Mouse (Mus musculus) forebrain, embryonic 15.5 days (tissue): Measurements from ENCODE around the gene Cdk5r1. TPM values are rescaled to one million over a fixed set of nuclear protein-coding genes. Genes with fewer than 3 reads are reported as not detected.
"Not testable (repeated sequence)": the region's sequence is repeated elsewhere in the genome, so short reads cannot be mapped to it uniquely, and the experiment has no call there.

Source experiments
- ATAC-seq: fragments of 200-750 bp; cut with Nextera tagmentation; replicated peaks from 2 replicates; pipeline ENCODE4 v1.8.0; 2017; ENCODE audit warnings: mild to moderate bottlenecking, moderate TSS enrichment, moderate library complexity
- H3K27ac ChIP-seq: fragments of 300-500 bp; sonication (generic); replicated peaks from 2 replicates; pipeline ENCODE4 v1.5.1; 2015; ENCODE audit warnings: mild to moderate bottlenecking, inconsistent platforms
- H3K27me3 ChIP-seq: fragments of 300-500 bp; sonication (generic); 2 replicates; pipeline ENCODE4 v1.6.1; 2015; ENCODE audit warnings: inconsistent platforms
- H3K36me3 ChIP-seq: fragments of 300-500 bp; sonication (generic); 2 replicates; pipeline ENCODE4 v1.6.1; 2015; ENCODE audit warnings: mild to moderate bottlenecking, inconsistent platforms
- H3K4me1 ChIP-seq: fragments of 300-500 bp; sonication (generic); 2 replicates; pipeline ENCODE4 v1.6.1; 2015; ENCODE audit warnings: inconsistent platforms
- H3K4me2 ChIP-seq: fragments of 300-500 bp; sonication (generic); replicated peaks from 2 replicates; pipeline ENCODE4 v1.6.1; 2015; ENCODE audit warnings: mild to moderate bottlenecking, inconsistent platforms
- H3K4me3 ChIP-seq: fragments of 300-500 bp; sonication (generic); 2 replicates; pipeline ENCODE4 v1.5.1; 2015; ENCODE audit warnings: mild to moderate bottlenecking, inconsistent platforms
- H3K9ac ChIP-seq: fragments of 300-500 bp; sonication (generic); replicated peaks from 2 replicates; pipeline ENCODE4 v1.6.1; 2015; ENCODE audit warnings: mild to moderate bottlenecking, inconsistent platforms
- H3K9me3 ChIP-seq: fragments of 300-500 bp; sonication (generic); 2 replicates; pipeline ENCODE4 v1.6.1; 2016; ENCODE audit warnings: inconsistent platforms
- WGBS: fragments of 180-500 bp; shearing (Covaris S2); methylation state at CpG from one replicate; pipeline ENCODE4 v1.1.7; 2015; ENCODE audit warnings: mixed read lengths; 5-methylcytosine and 5-hydroxymethylcytosine counted together
- polyA plus RNA-seq: library from polyadenylated mRNA; unstranded; fragments of >200 nt; fragmentation: Nextera tagmentation; extraction: Ambion mirVana; gene quantifications from 2 replicates; pipeline ENCODE4 v1.2.1, GENCODE M21; 2015

Cdk5r1 gene
- polyA plus RNA-seq, result 105 and 120 TPM in 2 replicates

DNA sequence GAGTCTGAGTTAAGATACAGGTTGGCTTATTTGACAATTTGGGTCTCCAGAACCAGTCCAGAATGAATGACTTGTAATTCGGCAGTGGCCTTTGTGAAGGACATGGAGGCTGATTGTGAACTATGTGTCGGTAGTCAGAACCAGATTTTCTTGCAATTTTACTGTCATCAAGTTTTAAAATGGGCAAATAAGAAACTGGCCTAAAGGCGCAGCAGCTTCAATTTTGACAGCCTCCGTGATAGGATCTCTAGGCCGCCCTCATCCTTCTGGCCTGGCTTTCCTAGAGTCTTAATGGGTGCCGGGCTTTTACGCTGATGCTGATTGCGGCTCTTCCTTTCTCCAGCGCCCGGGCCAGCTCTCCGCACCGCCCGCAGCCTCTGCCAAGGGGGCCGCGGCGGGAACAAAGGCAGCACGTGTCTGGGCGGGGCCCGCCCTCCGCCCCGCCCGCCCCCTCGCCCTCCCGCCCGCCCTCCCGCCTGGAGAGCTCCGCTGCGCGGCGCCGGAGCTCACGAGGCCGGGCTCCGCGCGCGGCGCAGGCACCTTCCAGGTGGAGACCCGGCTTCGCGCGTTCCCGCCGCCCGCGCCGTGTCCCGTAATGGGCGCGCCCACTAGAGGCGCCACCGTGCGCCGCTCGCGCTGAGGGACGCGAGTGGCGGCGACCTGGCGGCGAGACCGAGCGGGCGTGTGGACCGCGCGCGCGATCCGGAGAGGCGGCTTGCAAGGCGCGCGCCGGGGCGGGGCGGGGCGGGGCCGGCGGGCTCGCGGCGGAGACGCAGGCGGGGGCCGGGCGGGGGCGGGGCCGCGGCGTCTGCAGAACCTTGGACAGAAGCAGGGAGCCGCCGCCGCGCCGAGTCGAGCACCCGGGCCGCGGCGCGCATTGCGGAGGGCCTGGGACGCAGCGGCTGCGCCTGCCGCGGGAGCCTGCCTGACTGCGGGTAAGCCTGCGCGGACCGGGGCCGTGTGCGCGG lies at the start of gene Cdk5r1:
Gene Cdk5r1, plus strand, starts transcription at position 802 of the 968 bp plus-strand sequence.
- no peaks in the 10 kb centered on the region for H3K27me3 ChIP-seq
- peaks cover 15% of the 10 kb centered on the region for H3K36me3 ChIP-seq
- 1% methylated on average over 88 of the region's 116 CpGs for whole genome bisulfite sequencing
- peak within 1 kb of the TSS; percentile 92 for H3K4me2 ChIP-seq
- peak within 1 kb of the TSS; percentile 97 for H3K27ac ChIP-seq
- H3K4me1 ChIP-seq, result peaks cover 36% of the 10 kb centered on the region
- ATAC-seq, result peak; percentile 89
- H3K9me3 ChIP-seq, result no peaks in the 10 kb centered on the region
- H3K9ac ChIP-seq, result peak within 1 kb of the TSS; percentile 80
- peak within 1 kb of the TSS; percentile 59 for H3K4me3 ChIP-seq

DNA sequence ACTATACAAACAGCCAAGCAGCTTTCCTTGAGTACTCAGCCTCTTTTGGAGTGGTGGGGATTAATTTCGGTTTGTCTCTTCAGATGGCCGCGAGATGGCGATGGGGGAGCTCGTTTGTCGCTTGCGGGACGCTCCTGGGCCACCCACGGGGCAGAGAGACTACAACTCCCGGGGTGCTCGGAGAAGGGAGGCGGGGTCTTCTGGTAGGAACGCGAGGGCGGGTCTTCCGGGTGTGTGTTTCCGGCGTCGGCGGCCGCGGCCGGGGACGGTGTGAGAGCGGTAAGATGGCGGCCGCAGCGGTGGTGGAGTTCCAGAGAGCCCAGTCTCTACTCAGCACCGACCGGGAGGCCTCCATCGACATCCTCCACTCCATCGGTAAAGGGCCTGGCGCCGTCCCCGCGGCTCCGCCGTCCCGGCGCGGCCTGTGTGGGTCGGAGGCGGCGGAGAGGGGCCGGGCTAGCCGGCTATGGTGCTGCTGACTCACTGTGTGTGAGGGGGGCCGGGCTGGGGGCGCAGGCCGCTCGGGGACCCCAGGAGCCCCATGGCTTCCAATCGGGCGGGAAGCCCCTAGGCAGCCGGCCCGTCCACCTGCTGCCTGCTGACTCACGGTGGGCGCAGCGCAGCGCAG lies 48.3 kb upstream of the Cdk5r1 start, which contains the start of gene Psmd11:
Gene Psmd11, plus strand, starts transcription at position 235 of the 628 bp plus-strand sequence.
- Histone ChIP-seq H3K4me1 (peaks cover 15% of the 10 kb centered on the region), H3K9me3 (no peaks in the 10 kb centered on the region), H3K4me3 (peak within 1 kb of the TSS; percentile 79), H3K36me3 (peaks cover 17% of the 10 kb centered on the region), H3K9ac (peak within 1 kb of the TSS; percentile 89), H3K27me3 (no peaks in the 10 kb centered on the region), H3K4me2 (peak within 1 kb of the TSS; percentile 82), H3K27ac (peak within 1 kb of the TSS; percentile 85)
- ATAC-seq, result peak; percentile 100
- under 1% methylated on average over 57 of the region's 58 CpGs for WGBS

DNA sequence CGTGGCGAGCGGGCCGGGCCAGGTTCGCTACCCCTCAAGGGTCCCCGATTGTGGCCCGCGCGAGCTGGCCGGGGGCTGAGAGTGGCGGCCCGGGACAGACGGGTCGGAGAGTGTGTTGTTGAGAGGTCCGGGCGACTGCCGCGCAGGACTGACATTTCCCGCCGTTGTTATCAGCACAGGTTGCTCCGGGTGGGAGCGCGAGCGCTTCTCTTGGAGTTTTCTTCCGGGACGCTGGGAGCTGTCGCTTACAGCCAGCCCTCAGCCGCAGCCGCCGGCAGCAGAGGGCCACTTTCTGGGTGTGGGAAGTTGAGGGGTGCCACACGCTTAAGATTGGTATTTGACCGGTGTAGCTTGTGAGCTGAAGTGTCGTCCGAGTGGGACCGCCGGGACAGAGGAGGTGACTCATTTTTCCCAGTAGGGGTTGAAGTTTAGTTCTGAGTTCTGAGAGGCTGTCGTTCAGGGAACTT lies 47.8 kb upstream of the Cdk5r1 start:
- ATAC-seq, result no peak; the same call in 1 of the 2 replicates

GRCm38 (mm10) chr11:80429500-80430166 lies 47.2 kb upstream of the Cdk5r1 start:
- H3K36me3 ChIP-seq, result peaks cover 22% of the 10 kb centered on the region
- peaks cover 15% of the 10 kb centered on the region for H3K4me1 ChIP-seq

More for the DNA sequence above, 47.8 kb upstream of the Cdk5r1 start:
- H3K27me3 ChIP-seq, result no peaks in the 10 kb centered on the region
- under 1% methylated on average over 36 of the region's 37 CpGs for WGBS
- H3K36me3 ChIP-seq, result peaks cover 19% of the 10 kb centered on the region
- H3K9me3 ChIP-seq, result no peaks in the 10 kb centered on the region
- peak overlapping the region; percentile 85 for H3K27ac ChIP-seq
- peak overlapping the region; percentile 82 for H3K4me2 ChIP-seq
- peak overlapping the region; percentile 89 for H3K9ac ChIP-seq
- H3K4me1 ChIP-seq, result peaks cover 15% of the 10 kb centered on the region
- H3K4me3 ChIP-seq, result peak overlapping the region; percentile 79

GRCm38 (mm10) chr11:80430366-80430910 lies 46.4 kb upstream of the Cdk5r1 start:
- 94% methylated on average over 3 of the region's 3 CpGs for WGBS

More at GRCm38 (mm10) chr11:80429500-80430166, 47.2 kb upstream of the Cdk5r1 start:
- peak overlapping the region; percentile 89 for H3K9ac ChIP-seq
- peak overlapping the region; percentile 79 for H3K4me3 ChIP-seq
- no peaks in the 10 kb centered on the region for H3K9me3 ChIP-seq
- H3K27me3 ChIP-seq, result no peaks in the 10 kb centered on the region
- H3K4me2 ChIP-seq, result peak overlapping the region; percentile 82
- no peak overlapping the region for H3K27ac ChIP-seq
- WGBS, result 61% methylated on average over 14 of the region's 14 CpGs
- ATAC-seq, result no peak

GRCm38 (mm10) chr11:80446916-80447315 lies 29.9 kb upstream of the Cdk5r1 start:
- H3K27me3 ChIP-seq, result no peaks in the 10 kb centered on the region
- ATAC-seq, result no peak
- no peak overlapping the region for H3K27ac ChIP-seq
- no peaks in the 10 kb centered on the region for H3K4me1 ChIP-seq
- 92% methylated on average over 3 of the region's 3 CpGs for WGBS
- H3K4me3 ChIP-seq, result no peak overlapping the region
- no peak overlapping the region for H3K9ac ChIP-seq
- no peak overlapping the region for H3K4me2 ChIP-seq
- peaks cover 68% of the 10 kb centered on the region for H3K36me3 ChIP-seq
- no peaks in the 10 kb centered on the region for H3K9me3 ChIP-seq

More at GRCm38 (mm10) chr11:80430366-80430910, 46.4 kb upstream of the Cdk5r1 start:
- Histone ChIP-seq H3K27me3 (no peaks in the 10 kb centered on the region), H3K36me3 (peaks cover 23% of the 10 kb centered on the region), H3K4me1 (peaks cover 15% of the 10 kb centered on the region), H3K4me3 (no peak overlapping the region), H3K9me3 (no peaks in the 10 kb centered on the region), H3K4me2 (no peak overlapping the region), H3K9ac (no peak overlapping the region), H3K27ac (no peak overlapping the region)
- ATAC-seq, result no peak

- Histone ChIP-seq H3K36me3 (peaks cover 61% of the 10 kb centered on the region), H3K4me3 (no peak overlapping the region), H3K9me3 (no peaks in the 10 kb centered on the region), H3K9ac (no peak overlapping the region), H3K4me1 (no peaks in the 10 kb centered on the region), H3K4me2 (no peak overlapping the region), H3K27me3 (no peaks in the 10 kb centered on the region), H3K27ac (no peak overlapping the region)
- 95% methylated on average over 2 of the region's 2 CpGs for WGBS
- ATAC-seq, result no peak
Observed at GRCm38 (mm10) chr11:80449859-80450258, 27.0 kb upstream of the Cdk5r1 start.

DNA sequence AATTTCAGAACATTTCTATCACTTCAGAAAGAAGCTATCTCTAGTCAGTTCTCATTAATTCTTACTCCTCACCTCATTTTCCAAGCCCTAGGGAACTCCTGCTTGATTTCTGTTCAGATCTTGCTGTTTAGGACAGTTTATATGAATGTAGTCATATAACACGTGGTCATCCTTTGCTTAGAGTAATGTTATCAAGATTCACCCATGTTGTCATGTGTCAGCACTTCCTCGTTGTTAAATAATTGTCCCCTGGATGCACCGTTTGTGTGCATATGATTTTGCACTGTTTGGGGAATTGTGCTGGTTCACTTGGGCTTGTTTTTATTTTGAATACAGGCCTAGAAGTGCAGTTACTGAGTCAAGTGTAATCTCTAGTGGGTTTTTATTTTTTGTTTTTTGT lies 24.6 kb upstream of the Cdk5r1 start:
- H3K9ac ChIP-seq, result no peak overlapping the region
- no peak overlapping the region for H3K27ac ChIP-seq
- no peak overlapping the region for H3K4me3 ChIP-seq
- H3K9me3 ChIP-seq, result no peaks in the 10 kb centered on the region
- 92% methylated on average over 3 of the region's 3 CpGs for WGBS
- ATAC-seq, result no peak
- H3K4me2 ChIP-seq, result no peak overlapping the region
- no peaks in the 10 kb centered on the region for H3K4me1 ChIP-seq
- H3K36me3 ChIP-seq, result peaks cover 53% of the 10 kb centered on the region
- H3K27me3 ChIP-seq, result no peaks in the 10 kb centered on the region

GRCm38 (mm10) chr11:80453198-80453597 lies 23.6 kb upstream of the Cdk5r1 start:
- no peak overlapping the region for H3K9ac ChIP-seq
- no peak overlapping the region for H3K4me3 ChIP-seq
- ATAC-seq, result no peak
- no peaks in the 10 kb centered on the region for H3K9me3 ChIP-seq
- peaks cover 56% of the 10 kb centered on the region for H3K36me3 ChIP-seq
- WGBS, result 97% methylated on average over 1 of the region's 1 CpGs
- H3K27ac ChIP-seq, result no peak overlapping the region
- no peak overlapping the region for H3K4me2 ChIP-seq
- H3K4me1 ChIP-seq, result no peaks in the 10 kb centered on the region
- no peaks in the 10 kb centered on the region for H3K27me3 ChIP-seq

- H3K9ac ChIP-seq, H3K4me1 ChIP-seq, H3K4me2 ChIP-seq, ATAC-seq, H3K4me3 ChIP-seq, H3K27ac ChIP-seq, H3K27me3 ChIP-seq, H3K9me3 ChIP-seq: not testable (repeated sequence)
- 88% methylated on average over 4 of the region's 4 CpGs for whole genome bisulfite sequencing
- peaks cover 85% of the 10 kb centered on the region for H3K36me3 ChIP-seq
Observed at GRCm38 (mm10) chr11:80463605-80464130, 13.2 kb upstream of the Cdk5r1 start.
